ENCODE assay signal across 7 mouse cellular contexts in genomic region chr7:30122188-30122530, GRCm38 (mm10). TPM values are rescaled to one million over a fixed set of nuclear protein-coding genes. Genes with fewer than 3 reads are reported as not detected.
DNase-seq lines count a peak whose midpoint lies in the region; ATAC-seq and TF ChIP-seq lines count a peak whose summit lies in the region.

No protein-coding gene starts in this region.

- no peak; the same call in 1 of the 2 replicates for ATAC-seq in lung, postnatal 0 days
- peak; percentile 31; the same call in 1 of the 2 replicates for ATAC-seq in intestine, postnatal 0 days
- peak; percentile 43; the same call in 1 of the 2 replicates for ATAC-seq in stomach, embryonic 14.5 days (ENCODE audit: insufficient number of reproducible peaks, insufficient read depth, low FRiP score, low read depth)
- ATAC-seq in megakaryocyte progenitor cell, adult 5-6 weeks (replicated peaks; ENCODE audit: poor library complexity): no peak

- TF ChIP-seq CTCF in lung, postnatal 0 days (IDR thresholded peaks at IDR 0.05): no peak
- TF ChIP-seq CTCF in intestine, postnatal 0 days (IDR thresholded peaks at IDR 0.05; ENCODE audit: low read depth): no peak

- H3K4me1 ChIP-seq in lung, postnatal 0 days (ENCODE audit: insufficient read depth, low read depth, low read length): no peaks in the 10 kb centered on the region
- H3K4me1 ChIP-seq in intestine, postnatal 0 days (replicated peaks; ENCODE audit: control insufficient read depth, insufficient read depth, low read length): no peaks in the 10 kb centered on the region
- H3K4me1 ChIP-seq in stomach, embryonic 14.5 days (ENCODE audit: control insufficient read depth, insufficient read depth, low read length): no peaks in the 10 kb centered on the region; the same call in 1 of the 2 replicates

- no peaks in the 10 kb centered on the region for H3K36me3 ChIP-seq in lung, postnatal 0 days (ENCODE audit: insufficient read depth, low read length)
- peaks cover under 1% of the 10 kb centered on the region; the same call in 1 of the 2 replicates for H3K36me3 ChIP-seq in intestine, postnatal 0 days (ENCODE audit: control insufficient read depth, insufficient read depth)
- no peaks in the 10 kb centered on the region; the same call in 1 of the 2 replicates for H3K36me3 ChIP-seq in stomach, embryonic 14.5 days (ENCODE audit: control insufficient read depth, insufficient read depth, low read length)

- peak overlapping the region; percentile 48 for H3K9ac ChIP-seq in lung, postnatal 0 days (replicated peaks; ENCODE audit: low read depth)
- H3K9ac ChIP-seq in intestine, postnatal 0 days (ENCODE audit: low read depth, low read length): peak overlapping the region; percentile 35
- peak overlapping the region; percentile 65 for H3K9ac ChIP-seq in stomach, embryonic 14.5 days (replicated peaks; ENCODE audit: low read depth, low read length)

- H3K27me3 ChIP-seq in lung, postnatal 0 days (replicated peaks; ENCODE audit: insufficient read depth, low read length): no peaks in the 10 kb centered on the region
- no peaks in the 10 kb centered on the region for H3K27me3 ChIP-seq in intestine, postnatal 0 days (replicated peaks; ENCODE audit: control insufficient read depth, insufficient read depth, low read length)
- H3K27me3 ChIP-seq in stomach, embryonic 14.5 days (ENCODE audit: control insufficient read depth, insufficient read depth, low read length): no peaks in the 10 kb centered on the region

- no peak overlapping the region for H3K27ac ChIP-seq in lung, postnatal 0 days (ENCODE audit: low read length)
- H3K27ac ChIP-seq in intestine, postnatal 0 days (ENCODE audit: low read depth, low read length): no peak overlapping the region
- peak overlapping the region; percentile 66 for H3K27ac ChIP-seq in stomach, embryonic 14.5 days (ENCODE audit: low read length)

- WGBS in lung, postnatal 0 days: 2% methylated on average over 15 of the region's 15 CpGs
- WGBS in intestine, postnatal 0 days: 4% methylated on average over 15 of the region's 15 CpGs
- 4% methylated on average over 15 of the region's 15 CpGs for WGBS in stomach, embryonic 14.5 days

- DNase-seq in lung, postnatal 0 days (ENCODE audit: low spot score): peak; percentile 40
- no peak for DNase-seq in lung, adult 18-20 months
- peak; percentile 22 for DNase-seq in embryo, embryonic 11.5 days (ENCODE audit: low read depth, low spot score)
- no peak for DNase-seq in ovary, postnatal 14 days (ENCODE audit: low spot score)

- peak overlapping the region; percentile 86 for H3K4me2 ChIP-seq in lung, postnatal 0 days (replicated peaks; ENCODE audit: low read depth, low read length)
- H3K4me2 ChIP-seq in intestine, postnatal 0 days (replicated peaks; ENCODE audit: low read depth): peak overlapping the region; percentile 96
- peak overlapping the region; percentile 88 for H3K4me2 ChIP-seq in stomach, embryonic 14.5 days (replicated peaks; ENCODE audit: low read depth, low read length)

- no peaks in the 10 kb centered on the region for H3K9me3 ChIP-seq in lung, postnatal 0 days (ENCODE audit: low read length)
- no peaks in the 10 kb centered on the region for H3K9me3 ChIP-seq in intestine, postnatal 0 days (ENCODE audit: control insufficient read depth)
- no peaks in the 10 kb centered on the region for H3K9me3 ChIP-seq in stomach, embryonic 14.5 days (ENCODE audit: control insufficient read depth, low read depth, low read length)

- no peak for TF ChIP-seq EP300 in lung, postnatal 0 days (IDR thresholded peaks at IDR 0.05)

- H3K4me3 ChIP-seq in lung, postnatal 0 days (ENCODE audit: low read depth, low read length): peak overlapping the region; percentile 66
- peak overlapping the region; percentile 56 for H3K4me3 ChIP-seq in intestine, postnatal 0 days (ENCODE audit: low read depth, low read length)
- peak overlapping the region; percentile 64 for H3K4me3 ChIP-seq in stomach, embryonic 14.5 days (ENCODE audit: low read depth, low read length)

RNA-seq across cellular contexts. Expression of gene Zfp382, which starts 0.4 kb away (rescaled TPM):
- polyA plus RNA-seq in lung, postnatal 0 days (2015; fragmentation: Nextera tagmentation; extraction: Ambion mirVana): 3.5 and 3.7 TPM in 2 replicates
- 1.7 and 2.4 TPM in 2 replicates for polyA plus RNA-seq in intestine, postnatal 0 days (2015; fragmentation: Nextera tagmentation; extraction: Ambion mirVana)
- 6.4 and 7.3 TPM in 2 replicates for polyA plus RNA-seq in stomach, embryonic 14.5 days (2014; fragmentation: Nextera tagmentation; extraction: Ambion mirVana)
- 2.7 and 4.2 TPM in 2 replicates for total RNA-seq in megakaryocyte progenitor cell, adult 5-6 weeks (2015)
- 7.1 and 8.2 TPM in 2 replicates for total RNA-seq in megakaryocyte progenitor cell, adult 5-6 weeks (2017)

RNA-seq across cellular contexts. Expression of gene Zfp260, which starts 27.6 kb away (rescaled TPM):
- 58.4 and 61.0 TPM in 2 replicates for polyA plus RNA-seq in lung, postnatal 0 days (2015; fragmentation: Nextera tagmentation; extraction: Ambion mirVana)
- 32.5 and 34.3 TPM in 2 replicates for polyA plus RNA-seq in intestine, postnatal 0 days (2015; fragmentation: Nextera tagmentation; extraction: Ambion mirVana)
- 132 and 142 TPM in 2 replicates for polyA plus RNA-seq in stomach, embryonic 14.5 days (2014; fragmentation: Nextera tagmentation; extraction: Ambion mirVana)
- total RNA-seq in megakaryocyte progenitor cell, adult 5-6 weeks (2015): 33.1 and 34.6 TPM in 2 replicates
- total RNA-seq in megakaryocyte progenitor cell, adult 5-6 weeks (2017): 26.4 and 35.4 TPM in 2 replicates

RNA-seq across cellular contexts. Expression of gene Zfp566, which starts 31.8 kb away (rescaled TPM):
- polyA plus RNA-seq in lung, postnatal 0 days (2015; fragmentation: Nextera tagmentation; extraction: Ambion mirVana): 4.8 and 5.2 TPM in 2 replicates
- 2.6 and 3.1 TPM in 2 replicates for polyA plus RNA-seq in intestine, postnatal 0 days (2015; fragmentation: Nextera tagmentation; extraction: Ambion mirVana)
- 7.5 and 11.2 TPM in 2 replicates for polyA plus RNA-seq in stomach, embryonic 14.5 days (2014; fragmentation: Nextera tagmentation; extraction: Ambion mirVana)
- total RNA-seq in megakaryocyte progenitor cell, adult 5-6 weeks (2015): 9.2 and 11.8 TPM in 2 replicates
- total RNA-seq in megakaryocyte progenitor cell, adult 5-6 weeks (2017): 4.2 and 5.5 TPM in 2 replicates

RNA-seq across cellular contexts. Expression of gene Gm26920, which starts 31.9 kb away (rescaled TPM):
- polyA plus RNA-seq in lung, postnatal 0 days (2015; fragmentation: Nextera tagmentation; extraction: Ambion mirVana): 0.07 TPM in 1 of 2 replicates, not detected in the other
- not detected in 2 replicates for polyA plus RNA-seq in intestine, postnatal 0 days (2015; fragmentation: Nextera tagmentation; extraction: Ambion mirVana)
- 2.0 and 2.1 TPM in 2 replicates for polyA plus RNA-seq in stomach, embryonic 14.5 days (2014; fragmentation: Nextera tagmentation; extraction: Ambion mirVana)
- total RNA-seq in megakaryocyte progenitor cell, adult 5-6 weeks (2015): not detected in 2 replicates
- total RNA-seq in megakaryocyte progenitor cell, adult 5-6 weeks (2017): not detected in 2 replicates

RNA-seq across cellular contexts. Expression of gene Zfp146, which starts 47.4 kb away (rescaled TPM):
- 6.0 and 6.9 TPM in 2 replicates for polyA plus RNA-seq in lung, postnatal 0 days (2015; fragmentation: Nextera tagmentation; extraction: Ambion mirVana)
- 3.1 and 3.8 TPM in 2 replicates for polyA plus RNA-seq in intestine, postnatal 0 days (2015; fragmentation: Nextera tagmentation; extraction: Ambion mirVana)
- 19.6 and 22.3 TPM in 2 replicates for polyA plus RNA-seq in stomach, embryonic 14.5 days (2014; fragmentation: Nextera tagmentation; extraction: Ambion mirVana)
- 62.2 and 64.3 TPM in 2 replicates for total RNA-seq in megakaryocyte progenitor cell, adult 5-6 weeks (2015)
- total RNA-seq in megakaryocyte progenitor cell, adult 5-6 weeks (2017): 88.0 and 101 TPM in 2 replicates

Comparison
In these comparisons a context has a peak if more than half of its experiments do, and no peak if none do; other contexts are left out.
1. DNase-seq: peak in lung, postnatal 0 days (single experiment) and embryo, embryonic 11.5 days (single experiment); none in lung, adult 18-20 months (0 of 2) and ovary, postnatal 14 days (single experiment).
2. ATAC-seq: peak in intestine, postnatal 0 days (single experiment) and stomach, embryonic 14.5 days (single experiment); none in lung, postnatal 0 days (single experiment) and megakaryocyte progenitor cell, adult 5-6 weeks (single experiment).
3. Peak in every context shown above with its lines, with median percentiles within 50 percentile points of each other: H3K4me2 ChIP-seq, H3K4me3 ChIP-seq and H3K9ac ChIP-seq.